Mouse (Mus musculus): ENCODE measurements around the gene Fgf22. TPM values are rescaled to one million over a fixed set of nuclear protein-coding genes. Genes with fewer than 3 reads are reported as not detected.

The Fgf22 gene
- polyA plus RNA-seq, 1 experiment from 2014 or later, result 0.36 TPM

GRCm38 (mm10) chr10:79774486-79775279, 19.8 kb downstream of the Fgf22 start:
- no peak for DNase-seq (ENCODE audit: extremely low spot score, low spot score)
- Histone ChIP-seq H3K36me3 (replicated peaks) (no peaks in the 10 kb centered on the region), H3K27ac (no peak overlapping the region), H3K27me3 (ENCODE audit: poor library complexity, severe bottlenecking) (peaks cover 50% of the 10 kb centered on the region), H3K4me3 (no peak overlapping the region), H3K9me3 (peaks cover 14% of the 10 kb centered on the region), H3K4me1 (peaks cover 28% of the 10 kb centered on the region)
- 77% methylated on average over 5 of the region's 5 CpGs for WGBS

- DNase-seq (ENCODE audit: extremely low spot score, low spot score), result no peak
- H3K27ac ChIP-seq, result peak within 1 kb of the TSS; percentile 74
Observed at GRCm38 (mm10) chr10:79777103-79777531, 22.2 kb downstream of the Fgf22 start, which contains the start of gene Fstl3. Gene Fstl3 (plus strand): TSS chr10:79777272.

GRCm38 (mm10) chr10:79778006-79778405, 23.1 kb downstream of the Fgf22 start:
- no peak for DNase-seq (ENCODE audit: extremely low spot score, low spot score)
- Histone ChIP-seq H3K9me3 (peaks cover 8% of the 10 kb centered on the region), H3K27ac (0 out of 2 replicates have a peak overlapping the region, but pooled peaks have one; percentile 2), H3K4me3 (peak overlapping the region; percentile 22; the same call in 1 of the 2 replicates), H3K36me3 (replicated peaks) (no peaks in the 10 kb centered on the region), H3K4me1 (peaks cover 51% of the 10 kb centered on the region), H3K27me3 (ENCODE audit: poor library complexity, severe bottlenecking) (peaks cover 71% of the 10 kb centered on the region)
- 19% methylated on average over 15 of the region's 15 CpGs for WGBS

More at GRCm38 (mm10) chr10:79777103-79777531, 22.2 kb downstream of the Fgf22 start, which contains the start of gene Fstl3:
- H3K4me1 ChIP-seq, result peaks cover 51% of the 10 kb centered on the region
- H3K36me3 ChIP-seq (replicated peaks), result no peaks in the 10 kb centered on the region
- WGBS, result 2% methylated on average over 39 of the region's 39 CpGs
- H3K27me3 ChIP-seq (ENCODE audit: poor library complexity, severe bottlenecking), result peaks cover 63% of the 10 kb centered on the region
- peaks cover 14% of the 10 kb centered on the region for H3K9me3 ChIP-seq
- peak within 1 kb of the TSS; percentile 52 for H3K4me3 ChIP-seq

GRCm38 (mm10) chr10:79779193-79779592, 24.3 kb downstream of the Fgf22 start:
- no peak for DNase-seq (ENCODE audit: extremely low spot score, low spot score)
- WGBS, result 8% methylated on average over 2 of the region's 2 CpGs
- Histone ChIP-seq H3K27ac (no peak overlapping the region), H3K27me3 (ENCODE audit: poor library complexity, severe bottlenecking) (peaks cover 83% of the 10 kb centered on the region), H3K4me1 (peaks cover 52% of the 10 kb centered on the region), H3K36me3 (replicated peaks) (no peaks in the 10 kb centered on the region), H3K9me3 (peaks cover 8% of the 10 kb centered on the region), H3K4me3 (no peak overlapping the region; the same call in 1 of the 2 replicates)

- Histone ChIP-seq H3K36me3 (replicated peaks) (no peaks in the 10 kb centered on the region), H3K27ac (peak overlapping the region; percentile 53), H3K4me1 (peaks cover 57% of the 10 kb centered on the region), H3K9me3 (peaks cover 3% of the 10 kb centered on the region), H3K4me3 (peak overlapping the region; percentile 55), H3K27me3 (ENCODE audit: poor library complexity, severe bottlenecking) (peaks cover 88% of the 10 kb centered on the region)
- peak; percentile 97 for DNase-seq (ENCODE audit: extremely low spot score, low spot score)
- 2% methylated on average over 55 of the region's 55 CpGs for WGBS
Observed at GRCm38 (mm10) chr10:79779784-79780663, 25.1 kb downstream of the Fgf22 start.

- Histone ChIP-seq H3K27me3 (ENCODE audit: poor library complexity, severe bottlenecking) (peaks cover 92% of the 10 kb centered on the region), H3K4me3 (peak overlapping the region; percentile 55), H3K36me3 (replicated peaks) (no peaks in the 10 kb centered on the region), H3K9me3 (no peaks in the 10 kb centered on the region), H3K4me1 (peaks cover 57% of the 10 kb centered on the region), H3K27ac (no peak overlapping the region)
- no peak for DNase-seq (ENCODE audit: extremely low spot score, low spot score)
- WGBS, result 2% methylated on average over 13 of the region's 13 CpGs
Observed at GRCm38 (mm10) chr10:79780664-79781015, 25.8 kb downstream of the Fgf22 start.

GRCm38 (mm10) chr10:79781139-79781538, 26.3 kb downstream of the Fgf22 start:
- H3K4me3 ChIP-seq, result peak overlapping the region; percentile 55
- peaks cover 57% of the 10 kb centered on the region for H3K4me1 ChIP-seq
- H3K36me3 ChIP-seq (replicated peaks), result no peaks in the 10 kb centered on the region
- H3K27me3 ChIP-seq (ENCODE audit: poor library complexity, severe bottlenecking), result peaks cover 91% of the 10 kb centered on the region
- no peak overlapping the region for H3K27ac ChIP-seq
- H3K9me3 ChIP-seq, result no peaks in the 10 kb centered on the region
- 27% methylated on average over 21 of the region's 21 CpGs for WGBS
- DNase-seq (ENCODE audit: extremely low spot score, low spot score), result no peak

GRCm38 (mm10) chr10:79781956-79782355, 27.1 kb downstream of the Fgf22 start:
- 66% methylated on average over 5 of the region's 5 CpGs for WGBS
- no peaks in the 10 kb centered on the region for H3K36me3 ChIP-seq (replicated peaks)
- peaks cover 83% of the 10 kb centered on the region for H3K27me3 ChIP-seq (ENCODE audit: poor library complexity, severe bottlenecking)

GRCm38 (mm10) chr10:79783050-79783449, 28.2 kb downstream of the Fgf22 start:
- 69% methylated on average over 7 of the region's 7 CpGs for WGBS
- no peak overlapping the region for H3K27ac ChIP-seq
- H3K4me1 ChIP-seq, result peaks cover 45% of the 10 kb centered on the region
- no peak for DNase-seq (ENCODE audit: extremely low spot score, low spot score)
- no peaks in the 10 kb centered on the region for H3K36me3 ChIP-seq (replicated peaks)
- H3K27me3 ChIP-seq (ENCODE audit: poor library complexity, severe bottlenecking), result peaks cover 77% of the 10 kb centered on the region
- H3K4me3 ChIP-seq, result no peak overlapping the region
- H3K9me3 ChIP-seq, result no peaks in the 10 kb centered on the region

More at GRCm38 (mm10) chr10:79781956-79782355, 27.1 kb downstream of the Fgf22 start:
- H3K4me3 ChIP-seq, result no peak overlapping the region
- no peak overlapping the region for H3K27ac ChIP-seq
- peaks cover 56% of the 10 kb centered on the region for H3K4me1 ChIP-seq
- no peaks in the 10 kb centered on the region for H3K9me3 ChIP-seq
- no peak for DNase-seq (ENCODE audit: extremely low spot score, low spot score)

- WGBS, result 40% methylated on average over 27 of the region's 27 CpGs
- Histone ChIP-seq H3K9me3 (no peaks in the 10 kb centered on the region), H3K27me3 (ENCODE audit: poor library complexity, severe bottlenecking) (peaks cover 66% of the 10 kb centered on the region), H3K4me1 (peaks cover 34% of the 10 kb centered on the region), H3K36me3 (replicated peaks) (no peaks in the 10 kb centered on the region), H3K4me3 (no peak overlapping the region), H3K27ac (no peak overlapping the region)
- DNase-seq (ENCODE audit: extremely low spot score, low spot score), result no peak
Observed at GRCm38 (mm10) chr10:79783920-79784800, 29.3 kb downstream of the Fgf22 start.

- no peak overlapping the region for H3K4me3 ChIP-seq
- no peaks in the 10 kb centered on the region for H3K36me3 ChIP-seq (replicated peaks)
- peaks cover 13% of the 10 kb centered on the region for H3K4me1 ChIP-seq
- WGBS, result 39% methylated on average over 7 of the region's 7 CpGs
- no peak overlapping the region for H3K27ac ChIP-seq
- H3K9me3 ChIP-seq, result no peaks in the 10 kb centered on the region
- DNase-seq (ENCODE audit: extremely low spot score, low spot score), result peak; percentile 75
- H3K27me3 ChIP-seq (ENCODE audit: poor library complexity, severe bottlenecking), result peaks cover 31% of the 10 kb centered on the region
Observed at GRCm38 (mm10) chr10:79788386-79789158, 33.7 kb downstream of the Fgf22 start.
